Mouse (Mus musculus) layer of hippocampus, adult 8-10 months (tissue): Measurements from ENCODE around the gene Olfml2b. TPM values are rescaled to one million over a fixed set of nuclear protein-coding genes. Genes with fewer than 3 reads are reported as not detected.
A peak's percentile ranks its signal among the peaks of the same experiment; 100 is the strongest.

ENCODE experiments used
- DNase-seq, 2 experiments: peaks; one replicate each; pipeline ENCODE4 v3.0.0; 2022; ENCODE audit warnings: low spot score in 2 of 2
- total RNA-seq, 4 experiments: library from RNA; stranded (reverse); gene quantifications; 2 replicates each; pipeline ENCODE4 v1.2.4; 2022

Olfml2b gene
- total RNA-seq, 4 experiments from 2014 or later: 30.1 to 35.7 (median 33.2) TPM

- DNase-seq: no peak
Observed at GRCm38 (mm10) chr1:170646606-170647287, 2.4 kb downstream of the Olfml2b start.

- no peak for DNase-seq
Observed at GRCm38 (mm10) chr1:170647381-170647780, 3.0 kb downstream of the Olfml2b start.

GRCm38 (mm10) chr1:170647971-170648514 lies 3.7 kb downstream of the Olfml2b start:
- no peak for DNase-seq

DNA sequence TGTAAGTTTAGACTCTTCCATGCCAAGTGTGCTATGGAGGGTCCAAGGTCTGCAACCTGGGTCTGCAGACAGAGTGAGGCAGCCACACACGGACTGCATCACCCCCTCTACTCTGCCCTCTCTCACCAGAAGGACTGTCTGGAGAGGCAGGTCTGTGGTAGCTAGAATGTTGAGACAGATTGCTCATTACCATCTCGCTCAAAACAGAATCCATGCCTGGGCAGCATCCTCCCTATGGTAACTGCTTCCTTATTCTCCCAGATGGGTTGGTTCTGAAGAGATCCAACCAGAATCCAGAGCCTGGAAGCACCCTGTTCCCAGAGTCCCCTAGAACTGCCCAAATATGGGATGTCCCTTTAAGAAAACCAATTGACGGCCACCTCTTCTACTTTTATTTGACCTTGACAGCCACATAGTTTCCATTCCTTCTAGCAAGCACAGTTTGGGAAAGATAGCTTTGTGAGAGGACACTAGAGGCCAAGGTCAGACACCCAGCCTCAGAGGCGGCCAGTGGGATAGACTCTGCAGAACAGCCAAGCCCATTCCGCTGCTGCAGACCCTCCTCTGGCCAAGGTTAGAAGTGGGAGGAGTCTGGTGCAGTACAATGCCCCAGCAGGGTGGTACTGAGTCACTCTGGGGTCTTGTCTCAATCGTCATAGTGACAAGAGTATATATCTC lies 6.9 kb downstream of the Olfml2b start:
- no peak for DNase-seq

DNA sequence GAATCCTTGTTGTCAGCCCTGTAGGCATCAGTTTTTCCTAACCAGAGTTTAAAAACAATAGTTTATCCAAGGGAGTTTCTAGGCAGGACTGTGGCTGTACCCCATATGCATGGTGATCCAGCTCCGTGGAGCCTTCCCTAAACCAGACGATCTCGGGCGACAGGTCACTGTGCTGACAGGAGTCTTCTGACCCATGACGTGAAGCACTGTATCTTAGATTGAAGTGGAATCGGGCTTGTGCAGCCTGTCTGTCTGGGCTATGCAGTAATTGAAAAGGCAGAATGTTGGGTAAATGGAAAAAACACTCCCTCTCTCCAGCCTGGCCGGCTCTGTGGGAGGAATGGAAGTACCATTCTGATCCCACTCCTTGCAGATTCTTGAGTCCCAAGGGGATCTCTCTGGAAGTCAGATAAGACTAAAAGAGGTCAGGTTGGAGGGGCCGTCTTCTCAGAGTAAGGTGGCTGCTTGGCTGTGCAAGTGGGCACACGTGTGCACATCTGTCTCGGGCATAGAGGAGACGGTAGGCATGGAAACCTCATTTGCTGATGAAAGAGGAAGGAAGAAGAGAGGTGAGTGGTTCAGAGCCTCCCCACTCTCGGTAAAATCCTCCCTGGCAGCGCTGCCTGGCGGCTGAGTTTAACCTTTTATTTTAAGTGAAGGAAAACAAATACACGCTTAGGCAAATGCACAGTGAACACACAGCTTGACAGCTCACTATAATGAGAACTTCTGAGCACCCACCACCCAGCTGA lies 7.8 kb downstream of the Olfml2b start:
- DNase-seq: no peak

GRCm38 (mm10) chr1:170655280-170655917 lies 11.1 kb downstream of the Olfml2b start:
- no peak for DNase-seq

DNA sequence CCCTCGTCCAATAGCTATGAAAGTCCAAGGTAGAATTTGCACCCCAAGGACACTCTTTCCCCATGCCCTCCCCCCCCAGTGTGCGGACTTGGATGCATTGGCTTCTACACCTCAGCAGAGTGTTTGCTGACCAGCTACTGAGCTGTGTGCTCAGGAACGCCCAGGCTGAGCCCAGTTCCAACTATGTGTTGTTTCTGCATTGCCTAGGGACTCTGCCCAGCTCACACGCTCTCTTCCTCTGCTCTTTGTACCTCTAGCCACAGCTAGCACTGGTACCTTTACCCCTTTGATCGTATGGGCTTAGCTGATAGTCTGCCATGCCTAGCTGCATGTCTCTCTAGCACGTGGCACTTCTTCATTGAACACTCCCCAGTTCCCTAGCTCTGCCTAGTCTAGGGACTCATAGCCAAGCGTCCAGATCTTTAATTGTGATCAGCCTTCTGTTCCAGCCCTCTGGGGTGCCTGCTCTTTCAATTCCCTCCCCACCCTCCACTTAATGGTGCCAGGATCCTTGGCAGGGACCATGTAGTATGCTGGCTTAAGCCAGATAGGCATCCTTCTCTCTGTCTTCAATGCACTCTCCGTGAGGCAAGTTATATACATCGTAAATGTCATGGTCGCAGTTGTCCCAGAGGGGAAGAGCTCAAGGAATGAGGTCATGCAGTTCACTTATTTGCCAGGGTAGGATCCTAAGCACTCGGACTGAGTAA lies 12.3 kb downstream of the Olfml2b start:
- DNase-seq: no peak

DNA sequence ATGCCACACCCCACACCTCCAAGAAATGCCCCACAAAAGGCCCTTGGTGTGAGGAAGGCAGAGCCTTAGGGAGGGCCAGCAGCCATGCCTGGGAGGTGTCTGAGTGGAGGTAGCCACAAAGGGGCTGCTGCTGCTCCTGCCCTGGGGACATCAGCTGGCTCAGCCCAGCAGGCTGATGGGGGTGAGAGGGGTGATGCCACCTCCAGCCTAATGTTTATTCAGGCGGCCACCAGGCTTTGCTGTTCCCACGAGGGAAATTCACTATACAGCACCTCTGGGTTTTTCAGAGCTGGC lies 12.8 kb downstream of the Olfml2b start:
- DNase-seq: no peak

GRCm38 (mm10) chr1:170657643-170658314 lies 13.4 kb downstream of the Olfml2b start:
- no peak for DNase-seq

- no peak for DNase-seq
Observed at GRCm38 (mm10) chr1:170659260-170659659, 14.9 kb downstream of the Olfml2b start.

DNA sequence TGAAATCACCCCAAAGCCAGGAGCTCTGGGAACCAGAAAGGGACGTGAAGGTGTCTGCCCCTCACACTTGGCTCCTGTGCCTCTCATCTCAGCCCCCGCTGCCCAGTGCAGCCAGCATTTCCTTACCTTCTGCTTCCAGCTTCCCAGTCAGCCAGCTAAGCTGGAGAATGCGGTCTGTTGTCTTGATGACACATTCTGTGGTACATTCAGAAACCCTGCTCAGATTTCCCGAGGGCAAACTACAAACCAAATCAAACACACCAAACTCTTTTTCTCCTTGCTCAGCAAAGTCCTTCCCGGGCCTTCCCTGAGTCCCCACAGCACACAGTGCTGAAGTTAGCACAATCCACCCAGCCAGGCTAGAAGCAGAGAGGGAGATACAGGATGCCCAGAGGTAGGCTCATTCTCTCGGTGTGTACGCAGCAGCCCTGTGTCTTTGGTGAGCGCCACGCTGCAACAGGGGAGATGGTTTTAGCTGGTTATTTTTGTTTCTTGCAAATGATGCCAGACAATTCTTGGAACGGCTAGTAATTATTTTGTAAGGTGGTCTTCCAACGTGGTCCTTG lies 20.4 kb downstream of the Olfml2b start:
- no peak for DNase-seq

- no peak for DNase-seq
Observed at GRCm38 (mm10) chr1:170665200-170665599, 20.9 kb downstream of the Olfml2b start.

DNA sequence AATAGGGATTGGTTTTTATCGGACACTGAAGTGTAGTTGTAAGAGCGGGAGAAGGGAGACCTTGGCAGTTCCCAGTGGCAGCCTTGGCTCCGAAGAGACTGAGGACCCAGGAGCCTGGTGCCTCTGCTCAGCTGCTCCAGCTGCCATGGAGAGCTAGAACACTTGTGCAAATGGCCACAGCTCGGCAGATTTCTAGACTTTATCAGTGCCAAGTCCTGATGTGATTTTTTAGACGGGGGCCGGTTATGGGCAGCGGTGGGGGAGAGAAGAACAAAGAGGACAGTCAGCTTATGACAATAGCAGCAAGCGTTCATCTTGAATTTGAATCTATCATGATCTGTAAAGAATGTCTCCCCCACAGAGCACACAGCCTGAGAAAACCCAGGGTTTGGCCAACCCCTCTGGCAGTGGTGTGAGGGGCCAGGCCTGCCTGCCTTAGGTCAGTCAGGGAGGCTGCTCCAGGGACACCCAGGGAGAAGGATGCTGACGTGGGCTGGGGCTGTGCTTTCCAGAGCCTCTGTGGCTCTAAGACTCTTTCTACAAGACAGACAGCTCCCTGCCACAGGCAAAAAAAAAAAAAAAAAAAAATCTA lies 29.9 kb downstream of the Olfml2b start:
- DNase-seq: no peak

- no peak for DNase-seq
Observed at GRCm38 (mm10) chr1:170677681-170678080, 33.3 kb downstream of the Olfml2b start.

- DNase-seq: peak in 1 of 2 experiments; percentile 34
Observed at GRCm38 (mm10) chr1:170678861-170679260, 34.5 kb downstream of the Olfml2b start.

- DNase-seq: peak; percentile 56 to 64
Observed at GRCm38 (mm10) chr1:170679624-170680023, 35.3 kb downstream of the Olfml2b start.

- no peak for DNase-seq
Observed at GRCm38 (mm10) chr1:170683863-170684262, 39.5 kb downstream of the Olfml2b start.

- DNase-seq: no peak
Observed at GRCm38 (mm10) chr1:170689773-170690172, 45.4 kb downstream of the Olfml2b start.

DNA sequence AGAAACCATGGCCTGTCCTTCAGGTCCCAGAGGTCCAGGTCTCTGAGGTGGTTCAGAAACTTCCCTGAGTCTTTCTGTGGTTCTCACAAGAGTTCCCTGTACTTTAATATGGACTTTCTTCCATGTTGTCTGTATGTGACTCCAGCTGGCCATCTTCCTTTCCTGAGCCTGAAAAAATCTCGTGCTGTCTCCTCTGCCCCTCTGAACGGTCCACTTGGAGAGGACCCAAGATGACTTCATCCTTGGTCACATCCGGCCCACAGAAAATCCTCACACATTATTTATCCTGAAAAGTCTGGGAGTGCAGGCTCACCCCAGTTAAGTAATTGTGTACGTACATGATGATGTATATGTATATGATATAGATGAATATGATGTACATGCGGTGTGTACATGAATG lies 47.0 kb downstream of the Olfml2b start:
- DNase-seq: no peak

DNA sequence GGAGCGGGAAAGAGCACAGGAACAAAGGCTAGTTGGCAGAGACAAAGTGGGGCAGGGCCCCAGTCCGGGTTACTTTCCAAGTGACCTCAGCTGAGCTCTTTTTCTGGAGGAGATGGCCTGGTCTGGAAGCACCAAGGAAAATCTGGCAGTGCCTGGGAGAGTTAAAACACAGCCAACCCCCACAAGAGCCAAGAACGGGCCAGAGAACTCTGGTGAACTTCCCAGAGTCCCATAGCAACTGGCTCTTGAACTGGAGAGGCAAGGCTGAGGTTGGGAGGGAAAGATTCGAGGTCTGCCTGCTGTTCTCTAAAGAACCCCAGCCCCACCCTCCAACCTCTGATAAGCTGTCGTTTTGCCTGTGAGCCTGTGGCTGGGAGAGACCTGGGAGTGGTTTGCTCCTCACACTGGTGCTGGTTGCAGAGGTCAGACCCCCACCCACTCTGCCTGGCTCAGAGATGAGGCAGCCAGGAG lies 50.5 kb downstream of the Olfml2b start:
- peak; percentile 38 to 41 for DNase-seq
